Mouse (Mus musculus): Measurements from ENCODE around the gene Tnfrsf13b.

Gene Tnfrsf13b

GRCm38 (mm10) chr11:61126606-61127355 lies at the start of gene Tnfrsf13b:
TSS of gene Tnfrsf13b (plus strand) at chr11:61126755.
- no peak for DNase-seq (ENCODE audit: low spot score)

GRCm38 (mm10) chr11:61081624-61082023 lies 44.9 kb upstream of the Tnfrsf13b start:
- no peak for DNase-seq (ENCODE audit: low spot score)

DNA sequence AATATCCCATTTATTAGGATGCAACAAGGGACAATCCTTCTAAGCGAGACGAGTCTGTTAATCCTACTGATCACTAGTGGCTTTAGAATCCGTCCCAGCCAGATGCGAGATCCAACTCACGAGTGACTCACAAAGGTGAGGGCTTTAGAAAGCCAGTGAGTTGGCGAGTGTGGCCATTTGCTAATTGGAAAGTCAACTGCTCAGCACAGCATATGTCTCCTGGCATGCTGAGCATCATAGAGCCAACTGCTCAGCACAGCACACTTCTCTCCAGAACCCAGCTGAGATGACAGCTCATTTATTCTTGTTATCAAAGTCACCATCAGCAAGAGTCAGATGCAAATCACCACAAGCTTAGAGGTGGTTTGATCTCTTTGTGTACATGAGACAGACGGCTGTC lies 36.4 kb upstream of the Tnfrsf13b start:
- DNase-seq (ENCODE audit: low spot score) = no peak

DNA sequence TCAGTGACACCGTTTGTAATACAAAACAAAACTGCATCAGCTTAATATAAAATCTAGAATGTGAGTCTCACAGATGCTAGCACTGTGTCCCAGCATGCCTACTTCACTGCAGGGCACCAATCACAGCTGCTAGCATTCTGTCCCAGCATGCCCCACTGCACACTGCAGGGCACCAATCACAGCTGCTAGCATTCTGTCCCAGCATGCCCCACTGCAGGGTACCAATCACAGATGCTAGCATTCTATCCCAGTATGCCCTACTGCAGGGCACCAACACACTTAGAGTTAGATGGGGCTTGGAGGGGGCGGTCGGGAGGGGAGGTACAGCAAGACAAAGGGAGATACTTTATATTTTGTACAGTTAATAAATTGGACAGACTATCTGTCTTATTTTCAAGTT lies 35.4 kb upstream of the Tnfrsf13b start:
- no peak for DNase-seq (ENCODE audit: low spot score)

DNA sequence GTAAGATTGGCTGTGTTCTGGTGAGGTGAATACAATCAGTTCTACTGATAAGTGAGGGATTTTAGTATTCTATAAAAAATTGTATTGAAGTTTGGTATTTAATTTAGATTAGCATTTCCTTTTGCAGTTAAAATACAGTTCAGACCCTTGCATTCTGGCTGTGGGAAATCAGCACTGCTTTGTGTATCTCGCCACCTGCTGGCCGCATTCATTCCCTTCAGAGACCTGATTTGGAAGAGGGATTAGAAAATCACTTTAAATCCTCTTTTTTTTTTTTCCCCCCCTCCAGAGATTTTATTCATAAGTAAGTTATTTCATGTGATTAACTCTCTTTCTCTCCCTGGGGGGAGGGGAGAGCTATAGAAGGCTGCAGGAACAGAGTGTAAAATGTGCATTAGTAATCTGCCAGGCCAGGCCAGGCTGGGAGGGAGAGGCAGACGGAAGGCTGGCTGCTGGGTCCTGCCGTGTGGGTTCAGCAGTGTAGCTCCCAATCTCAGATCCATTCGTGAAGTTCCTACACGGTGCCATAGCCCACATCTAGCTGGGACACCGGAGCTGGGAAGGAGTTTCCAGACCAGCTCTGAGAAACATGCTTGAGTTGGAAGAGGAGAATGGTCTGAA lies 34.8 kb upstream of the Tnfrsf13b start:
- DNase-seq (ENCODE audit: low spot score) = no peak

GRCm38 (mm10) chr11:61098046-61098445 lies 28.5 kb upstream of the Tnfrsf13b start:
- no peak for DNase-seq (ENCODE audit: low spot score)

- no peak for DNase-seq (ENCODE audit: low spot score)
These were observed 23.9 kb upstream of the Tnfrsf13b start for GRCm38 (mm10) chr11:61102397-61103339.

DNA sequence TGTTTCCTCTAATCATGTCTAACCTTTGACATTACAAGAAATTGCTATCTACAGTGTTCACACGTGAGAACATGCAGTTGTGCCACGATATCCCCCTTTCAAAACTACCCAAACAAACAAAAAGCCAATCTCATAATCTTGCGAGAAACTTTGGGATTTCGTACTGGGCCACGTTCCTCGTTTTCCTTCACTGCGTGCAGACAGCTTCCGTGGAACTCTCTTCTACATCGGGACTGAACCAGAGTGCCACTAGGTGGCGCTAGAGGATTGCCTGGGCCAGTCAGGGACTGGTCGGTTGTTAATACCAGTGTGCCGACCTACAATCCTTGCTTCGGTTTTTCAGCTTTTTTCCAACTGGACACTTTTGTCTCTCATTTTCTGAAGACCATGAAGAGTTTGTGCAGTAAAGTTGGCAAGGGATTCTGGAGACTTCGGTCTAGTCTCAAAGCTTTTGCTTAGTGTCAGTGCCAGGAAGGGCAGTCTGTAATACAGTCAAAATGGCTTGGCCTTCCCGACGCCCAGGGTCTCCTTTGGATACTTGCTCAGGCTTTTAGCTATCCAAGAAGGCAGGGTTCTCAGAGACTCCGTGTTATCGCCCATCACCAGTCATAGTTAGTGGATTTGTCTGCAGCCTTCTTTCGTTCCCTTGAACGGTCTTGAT lies 22.2 kb upstream of the Tnfrsf13b start:
- peak; percentile 64 for DNase-seq (ENCODE audit: low spot score)

DNA sequence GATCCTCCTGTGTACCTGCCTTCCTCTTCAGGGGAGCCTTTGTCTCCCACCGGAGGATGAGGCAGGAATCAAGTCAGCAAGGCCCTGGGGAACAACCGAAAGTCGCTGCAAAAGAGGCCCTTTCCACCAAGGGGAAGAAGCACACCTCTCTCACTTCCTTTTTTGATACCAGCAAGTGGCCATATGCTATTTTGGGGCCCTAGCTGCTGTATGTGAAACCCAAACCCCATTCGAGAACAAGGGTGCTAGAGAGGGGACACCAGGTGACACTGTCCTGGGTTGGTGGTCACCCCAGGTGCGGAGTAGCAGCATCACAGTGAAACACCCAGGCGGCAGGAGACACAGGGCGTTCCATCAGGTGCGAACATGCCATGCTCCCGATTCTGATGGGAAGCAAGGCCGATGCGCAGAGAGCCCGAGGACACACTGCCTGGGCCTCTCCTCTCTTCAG lies 17.6 kb upstream of the Tnfrsf13b start:
- no peak for DNase-seq (ENCODE audit: low spot score)

- DNase-seq (ENCODE audit: low spot score) = no peak
These were observed 16.8 kb upstream of the Tnfrsf13b start for GRCm38 (mm10) chr11:61109707-61110106.

GRCm38 (mm10) chr11:61110113-61110512 lies 16.4 kb upstream of the Tnfrsf13b start:
- no peak for DNase-seq (ENCODE audit: low spot score)

- DNase-seq (ENCODE audit: low spot score) = no peak
These were observed 15.6 kb upstream of the Tnfrsf13b start for GRCm38 (mm10) chr11:61110928-61111327.

- no peak for DNase-seq (ENCODE audit: low spot score)
These were observed 15.1 kb upstream of the Tnfrsf13b start for GRCm38 (mm10) chr11:61111472-61111871.

- no peak for DNase-seq (ENCODE audit: low spot score)
These were observed 14.1 kb upstream of the Tnfrsf13b start for GRCm38 (mm10) chr11:61112323-61112995.

- no peak for DNase-seq (ENCODE audit: low spot score)
These were observed 10.3 kb upstream of the Tnfrsf13b start for GRCm38 (mm10) chr11:61116226-61116625.

DNA sequence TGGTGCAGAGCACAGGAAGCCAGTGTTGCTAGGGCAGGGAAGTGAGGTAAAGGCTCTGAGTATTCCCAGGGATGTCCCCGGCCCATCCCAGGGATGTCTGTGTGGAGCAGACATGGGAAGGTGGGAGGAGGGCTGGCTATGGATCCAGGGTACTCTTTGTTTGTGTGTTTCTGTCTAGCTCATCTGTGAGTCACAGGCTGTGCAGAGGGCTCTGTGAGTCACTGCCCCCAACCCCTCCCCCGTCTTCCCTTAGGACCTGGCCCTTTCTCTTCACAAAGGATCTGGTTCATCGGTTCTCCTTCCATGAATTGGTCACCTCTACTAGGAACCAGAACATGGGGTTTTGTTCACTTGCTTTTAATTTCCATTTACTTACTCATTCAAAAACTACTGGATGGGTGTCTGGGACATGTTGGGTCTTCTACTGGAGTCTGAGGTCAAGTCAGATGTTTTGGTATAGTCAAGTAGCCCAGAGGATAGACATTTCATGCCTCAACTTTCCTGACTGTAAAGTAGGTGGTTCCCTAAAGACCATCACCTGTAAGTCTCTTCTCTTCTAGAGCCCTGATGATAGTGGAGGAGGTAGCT lies 6.5 kb upstream of the Tnfrsf13b start:
- no peak for DNase-seq (ENCODE audit: low spot score)

GRCm38 (mm10) chr11:61122283-61122768 lies 4.2 kb upstream of the Tnfrsf13b start:
- DNase-seq (ENCODE audit: low spot score) = no peak

GRCm38 (mm10) chr11:61122769-61123288 lies 3.7 kb upstream of the Tnfrsf13b start:
- no peak for DNase-seq (ENCODE audit: low spot score)

DNA sequence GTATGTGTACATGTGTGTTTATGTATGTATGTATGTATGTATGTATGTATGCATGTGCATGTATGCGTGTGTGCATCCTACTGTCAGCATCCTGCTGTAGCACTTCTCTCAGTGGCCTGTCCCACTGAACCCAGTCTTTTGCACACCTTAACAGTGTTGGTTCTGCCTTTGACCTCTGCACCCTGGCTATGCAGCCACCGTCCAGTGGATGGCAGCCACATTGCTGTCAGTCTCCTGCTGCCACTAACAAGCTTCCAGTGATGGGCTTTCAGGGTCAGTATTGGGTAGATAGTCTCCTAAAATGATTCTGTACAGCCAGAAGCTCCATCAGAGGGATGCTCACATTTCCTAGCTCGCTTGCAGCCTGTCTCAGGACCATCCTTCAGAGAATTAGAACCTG lies 2.7 kb upstream of the Tnfrsf13b start:
- DNase-seq (ENCODE audit: low spot score) = no peak

DNA sequence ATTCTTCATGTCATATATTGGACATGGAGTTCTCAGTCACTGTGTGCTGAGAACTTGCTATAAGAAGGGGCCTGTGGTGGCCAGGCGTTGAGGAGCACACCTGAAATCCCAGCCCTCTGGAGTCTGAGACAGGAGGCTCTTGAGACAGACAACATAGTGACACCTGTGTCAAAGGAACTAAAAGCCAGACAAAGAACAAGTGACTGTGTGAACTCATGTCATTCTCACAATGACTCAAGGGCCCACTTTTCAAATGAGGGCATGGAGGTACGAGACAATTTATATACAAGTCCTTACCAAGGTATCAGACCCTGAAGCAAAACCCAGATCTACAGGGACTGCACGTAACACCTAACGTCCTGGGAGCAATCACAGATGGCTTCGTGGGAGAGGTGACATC lies 585 bp upstream of the Tnfrsf13b start:
- DNase-seq (ENCODE audit: low spot score) = no peak

Measured in ovary, adult 18-20 months (tissue).